Comparison of ENCODE assay signal across 8 mouse cellular contexts in the genomic region with DNA sequence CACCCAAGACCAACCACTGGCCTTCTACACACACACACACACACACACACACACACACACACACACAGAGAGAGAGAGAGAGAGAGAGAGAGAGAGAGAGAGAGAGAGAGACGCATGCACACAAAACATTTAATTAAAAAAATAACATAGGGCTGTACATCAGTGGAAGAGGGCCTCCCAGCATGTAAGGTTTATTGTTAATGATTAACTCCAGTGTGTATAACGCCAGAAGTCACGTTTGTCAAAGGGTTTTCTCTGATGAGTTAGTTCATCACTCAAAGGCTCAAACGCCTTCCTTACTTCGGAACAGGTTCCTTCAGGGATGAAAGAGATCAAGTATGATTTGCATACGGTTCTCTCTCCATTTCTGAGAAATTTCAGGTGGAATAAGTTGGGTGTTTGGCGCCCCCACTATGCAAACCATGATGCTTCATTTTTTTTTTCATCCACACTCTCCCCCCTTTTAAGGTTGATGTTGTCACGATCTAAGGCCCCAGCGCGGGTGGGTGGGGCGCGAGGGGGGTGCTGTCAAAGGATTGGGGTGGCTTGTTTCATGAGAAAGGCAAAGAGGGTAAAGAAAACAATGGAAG. TPM values are rescaled to one million over a fixed set of nuclear protein-coding genes. Genes with fewer than 3 reads are reported as not detected.
DNase-seq lines count a peak whose midpoint lies in the region; ATAC-seq and TF ChIP-seq lines count a peak whose summit lies in the region.

No protein-coding gene starts in this region.

- WGBS in lung, postnatal 0 days, result 32% methylated on average over 12 of the region's 12 CpGs
- WGBS in limb, embryonic 13.5 days, result 41% methylated on average over 12 of the region's 12 CpGs
- WGBS in stomach, embryonic 14.5 days, result 27% methylated on average over 12 of the region's 12 CpGs

- TF ChIP-seq CTCF in lung, postnatal 0 days (IDR thresholded peaks at IDR 0.05), result no peak

- H3K9ac ChIP-seq in lung, postnatal 0 days (replicated peaks; ENCODE audit: low read depth), result peak overlapping the region; percentile 29; the same call in 1 of the 2 replicates
- peak overlapping the region; percentile 75; the same call in 1 of the 2 replicates for H3K9ac ChIP-seq in limb, embryonic 13.5 days
- peak overlapping the region; percentile 46; the same call in 1 of the 2 replicates for H3K9ac ChIP-seq in stomach, embryonic 14.5 days (replicated peaks; ENCODE audit: low read depth, low read length)

- no peaks in the 10 kb centered on the region for H3K9me3 ChIP-seq in lung, postnatal 0 days (ENCODE audit: low read length)
- no peaks in the 10 kb centered on the region for H3K9me3 ChIP-seq in limb, embryonic 13.5 days
- no peaks in the 10 kb centered on the region for H3K9me3 ChIP-seq in stomach, embryonic 14.5 days (ENCODE audit: control insufficient read depth, low read depth, low read length)

- TF ChIP-seq EP300 in lung, postnatal 0 days (IDR thresholded peaks at IDR 0.05), result no peak

- no peaks in the 10 kb centered on the region for H3K36me3 ChIP-seq in lung, postnatal 0 days (ENCODE audit: insufficient read depth, low read length)
- H3K36me3 ChIP-seq in limb, embryonic 13.5 days, result peaks cover 12% of the 10 kb centered on the region
- H3K36me3 ChIP-seq in stomach, embryonic 14.5 days (ENCODE audit: control insufficient read depth, insufficient read depth, low read length), result no peaks in the 10 kb centered on the region

- H3K27me3 ChIP-seq in lung, postnatal 0 days (replicated peaks; ENCODE audit: insufficient read depth, low read length), result no peaks in the 10 kb centered on the region
- H3K27me3 ChIP-seq in limb, embryonic 13.5 days, result peaks cover 30% of the 10 kb centered on the region
- no peaks in the 10 kb centered on the region; the same call in 1 of the 2 replicates for H3K27me3 ChIP-seq in stomach, embryonic 14.5 days (ENCODE audit: control insufficient read depth, insufficient read depth, low read length)

- no peak overlapping the region for H3K27ac ChIP-seq in lung, postnatal 0 days (ENCODE audit: low read length)
- H3K27ac ChIP-seq in limb, embryonic 13.5 days, result no peak overlapping the region
- H3K27ac ChIP-seq in stomach, embryonic 14.5 days (ENCODE audit: low read length), result peak overlapping the region; percentile 44; the same call in 1 of the 2 replicates

- H3K4me2 ChIP-seq in lung, postnatal 0 days (replicated peaks; ENCODE audit: low read depth, low read length), result peak overlapping the region; percentile 95
- H3K4me2 ChIP-seq in limb, embryonic 13.5 days (replicated peaks), result peak overlapping the region; percentile 85
- peak overlapping the region; percentile 76 for H3K4me2 ChIP-seq in stomach, embryonic 14.5 days (replicated peaks; ENCODE audit: low read depth, low read length)

- ATAC-seq in lung, postnatal 0 days, result no peak
- ATAC-seq in limb, embryonic 13.5 days (ENCODE audit: low FRiP score, low read depth), result no peak
- ATAC-seq in stomach, embryonic 14.5 days (ENCODE audit: insufficient number of reproducible peaks, insufficient read depth, low FRiP score, low read depth), result peak; percentile 39; the same call in 1 of the 2 replicates

- H3K4me3 ChIP-seq in lung, postnatal 0 days (ENCODE audit: low read depth, low read length), result peak overlapping the region; percentile 53
- H3K4me3 ChIP-seq in limb, embryonic 13.5 days, result peak overlapping the region; percentile 59
- H3K4me3 ChIP-seq in stomach, embryonic 14.5 days (ENCODE audit: low read depth, low read length), result peak overlapping the region; percentile 54

- H3K4me1 ChIP-seq in lung, postnatal 0 days (ENCODE audit: insufficient read depth, low read depth, low read length), result no peaks in the 10 kb centered on the region
- H3K4me1 ChIP-seq in limb, embryonic 13.5 days, result peaks cover 8% of the 10 kb centered on the region; the same call in 1 of the 2 replicates
- H3K4me1 ChIP-seq in stomach, embryonic 14.5 days (ENCODE audit: control insufficient read depth, insufficient read depth, low read length), result peaks cover 4% of the 10 kb centered on the region; the same call in 1 of the 2 replicates

- DNase-seq in cerebellum, adult 9-10 months, result peak; percentile 62
- no peak for DNase-seq in cerebellum, adult 9-11 months
- DNase-seq in lung, postnatal 0 days (ENCODE audit: low spot score), result no peak
- no peak for DNase-seq in lung, postnatal 25 days (ENCODE audit: low spot score)
- no peak for DNase-seq in gastrocnemius, postnatal 25 days
- DNase-seq in left cerebral cortex, adult 18-20 months (ENCODE audit: low spot score in 2 of 2), result no peak

RNA-seq across cellular contexts. Expression of a gene that starts 21.2 kb away (rescaled TPM):
- 14.4 and 16.5 TPM in 2 replicates for polyA plus RNA-seq in lung, postnatal 0 days (2015; fragmentation: Nextera tagmentation; extraction: Ambion mirVana)
- polyA plus RNA-seq in limb, embryonic 13.5 days (2015; fragmentation: Nextera tagmentation; extraction: Ambion mirVana), result 20.1 and 25.4 TPM in 2 replicates
- 19.5 and 20.1 TPM in 2 replicates for polyA plus RNA-seq in stomach, embryonic 14.5 days (2014; fragmentation: Nextera tagmentation; extraction: Ambion mirVana)
- total RNA-seq in gastrocnemius, postnatal 25 days (2021), result 1 to 10 TPM in 1 of 2 experiments, under 1 TPM in 1; 0.91 to 1.3 TPM
- total RNA-seq in left cerebral cortex, adult 18-20 months (2021), result 100 to 1,000 TPM; 762 to 804 TPM

RNA-seq across cellular contexts. Expression of a gene that starts 21.5 kb away (rescaled TPM):
- 2.7 and 2.8 TPM in 2 replicates for polyA plus RNA-seq in lung, postnatal 0 days (2015; fragmentation: Nextera tagmentation; extraction: Ambion mirVana)
- 4.4 and 4.7 TPM in 2 replicates for polyA plus RNA-seq in limb, embryonic 13.5 days (2015; fragmentation: Nextera tagmentation; extraction: Ambion mirVana)
- polyA plus RNA-seq in stomach, embryonic 14.5 days (2014; fragmentation: Nextera tagmentation; extraction: Ambion mirVana), result 6.4 TPM in 2 replicates
- 10 to 100 TPM; 11.9 to 12.1 TPM for total RNA-seq in gastrocnemius, postnatal 25 days (2021)
- total RNA-seq in left cerebral cortex, adult 18-20 months (2021), result 1 to 10 TPM; 7.1 to 9.0 TPM
